Comparison of ENCODE assay signal across 11 mouse cellular contexts in the genomic region with DNA sequence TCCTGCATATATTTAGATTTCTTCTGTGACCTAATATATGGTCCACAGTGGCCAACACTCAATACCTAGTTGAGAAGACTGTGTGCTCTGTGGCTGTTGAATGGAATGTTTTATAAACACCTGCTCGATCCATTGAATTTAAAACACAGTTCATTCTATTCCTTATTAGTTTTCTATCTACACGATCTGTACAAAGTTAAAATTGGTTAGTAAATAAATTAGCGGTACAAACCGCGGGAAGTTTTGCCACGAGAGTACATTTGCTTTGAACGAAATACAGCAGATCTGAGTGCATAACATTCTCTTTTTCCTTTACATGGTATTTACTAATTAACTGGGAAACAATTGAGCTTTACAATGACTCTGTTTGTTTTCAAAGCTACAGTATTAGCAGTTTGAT. TPM values are rescaled to one million over a fixed set of nuclear protein-coding genes. Genes with fewer than 3 reads are reported as not detected.
"Had no signal": no experiment of that assay in that cellular context is flagged by ENCODE, and none has a peak within 500 bp of the region (broad histone marks: within the 10 kb centered on the region; RNA-seq: fewer than 3 reads in every experiment).

No protein-coding gene starts in this region.

- ATAC-seq: inflammation-experienced regulatory T-cells, adult 6 months; midbrain, embryonic 16.5 days had no signal

- DNase-seq: kidney, adult 18-20 months; kidney, postnatal 25 days; lung, adult 18-20 months; right cerebral cortex, postnatal 14 days; thymus, postnatal 4 days had no signal

- H3K4me3 ChIP-seq: left cerebral cortex, adult 2 months; limb, embryonic 15.5 days had no signal

- H3K9ac ChIP-seq: limb, embryonic 15.5 days; liver, embryonic 14.5 days had no signal

- H3K9me3 ChIP-seq: limb, embryonic 15.5 days had no signal

- H3K36me3 ChIP-seq: limb, embryonic 15.5 days had no signal

- H3K27ac ChIP-seq: left cerebral cortex, adult 2 months; limb, embryonic 15.5 days; liver, embryonic 14.5 days had no signal

- H3K4me2 ChIP-seq: limb, embryonic 15.5 days had no signal

RNA-seq across cellular contexts. Expression of a gene that starts 27.1 kb away (rescaled TPM):
- total RNA-seq: megakaryocyte-erythroid progenitor cell, adult 5-6 weeks had no signal
